Mouse (Mus musculus) CH12.LX (cell line): ENCODE results near the gene Prelid3b. TPM values are rescaled to one million over a fixed set of nuclear protein-coding genes. Genes with fewer than 3 reads are reported as not detected.

ENCODE experiments used
- DNase-seq: peaks from one replicate; pipeline ENCODE4 v3.0.0-alpha.2; 2013; ENCODE audit errors: extremely low read depth
- H3K27ac ChIP-seq: 2 replicates; pipeline ENCODE4 v1.5.1; 2012; ENCODE audit warnings: low read depth, mild to moderate bottlenecking, control low read depth, moderate library complexity; ENCODE audit not compliant: insufficient read depth
- H3K27me3 ChIP-seq: replicated peaks from 2 replicates; pipeline ENCODE3; 2012; ENCODE audit warnings: inconsistent platforms
- H3K36me3 ChIP-seq, 2 experiments: replicated peaks in 1 of 2; 2 replicates each; pipeline versions ENCODE3 to v1.6.1; 2012; ENCODE audit warnings: inconsistent platforms in 1 of 2, low read length in 1 of 2, mild to moderate bottlenecking in 1 of 2, mixed read lengths in 1 of 2, moderate library complexity in 1 of 2; ENCODE audit not compliant: control insufficient read depth in 1 of 2, insufficient read depth in 1 of 2
- H3K4me1 ChIP-seq, 2 experiments: 2 replicates each; pipeline ENCODE4 v1.6.1; 2012; ENCODE audit warnings: inconsistent platforms in 1 of 2, moderate library complexity in 1 of 2; ENCODE audit not compliant: insufficient read depth in 2 of 2, control insufficient read depth in 1 of 2
- H3K4me2 ChIP-seq: 2 replicates; pipeline ENCODE4 v1.6.1; 2012; ENCODE audit warnings: low read depth, mild to moderate bottlenecking, control low read depth; ENCODE audit not compliant: poor library complexity, insufficient read depth, severe bottlenecking
- H3K4me3 ChIP-seq, 3 experiments: fragments of 150-350 bp in 1 of 3; sonication (generic) in 1 of 3; replicated peaks in 1 of 3; 2 replicates each; pipeline versions ENCODE3 to v1.5.1; 2011 to 2012; ENCODE audit warnings: low read depth in 2 of 3, low read length in 2 of 3, mild to moderate bottlenecking in 2 of 3, moderate library complexity in 2 of 3, control low read depth in 1 of 3, improper control_type of control experiment in 1 of 3, inconsistent platforms in 1 of 3, mixed read lengths in 1 of 3; ENCODE audit not compliant: poor library complexity in 1 of 3
- H3K79me2 ChIP-seq: replicated peaks from 2 replicates; pipeline ENCODE4 v1.6.1; 2012; ENCODE audit warnings: mild to moderate bottlenecking, moderate library complexity; ENCODE audit not compliant: control insufficient read depth, poor library complexity, insufficient read depth, severe bottlenecking; ENCODE audit errors: extremely low read depth
- H3K9ac ChIP-seq: 2 replicates; pipeline ENCODE4 v1.6.1; 2012; ENCODE audit warnings: low read depth, mild to moderate bottlenecking, control low read depth, moderate library complexity; ENCODE audit not compliant: insufficient read depth
- H3K9me3 ChIP-seq: replicated peaks from 2 replicates; pipeline ENCODE3; 2012; ENCODE audit warnings: low read length, inconsistent platforms, mixed read lengths
- BHLHE40 ChIP-seq: IDR thresholded peaks from 2 replicates; pipeline ENCODE4 v1.6.1; 2011; ENCODE audit warnings: mild to moderate bottlenecking, low read depth, low read length, improper control_type of control experiment
- CHD1 ChIP-seq: IDR thresholded peaks from 2 replicates; pipeline ENCODE4 v1.6.1; 2012; ENCODE audit warnings: low read depth, low read length, improper control_type of control experiment, inconsistent platforms
- CHD2 ChIP-seq: IDR thresholded peaks from 2 replicates; pipeline ENCODE4 v1.6.1; 2011; ENCODE audit warnings: low read length, improper control_type of control experiment
- CTCF ChIP-seq, 2 experiments: IDR thresholded peaks in 1 of 2; conservative IDR thresholded peaks in 1 of 2; 2 replicates each; pipeline ENCODE4 v1.5.1; 2011 to 2012; ENCODE audit warnings: low read depth in 2 of 2, low read length in 2 of 2, improper control_type of control experiment in 1 of 2, inconsistent platforms in 1 of 2, mild to moderate bottlenecking in 1 of 2, moderate library complexity in 1 of 2
- E2F4 ChIP-seq: IDR thresholded peaks from 2 replicates; pipeline ENCODE4 v1.6.1; 2011; ENCODE audit warnings: low read depth, low read length, improper control_type of control experiment; ENCODE audit not compliant: insufficient replicate concordance
- ELF1 ChIP-seq: IDR thresholded peaks from 2 replicates; pipeline ENCODE4 v1.6.1; 2014; ENCODE audit warnings: low read depth, mild to moderate bottlenecking, inconsistent platforms, low read length, improper control_type of control experiment
- EP300 ChIP-seq: IDR thresholded peaks from 2 replicates; pipeline ENCODE4 v1.6.1; 2011; ENCODE audit warnings: low read length, improper control_type of control experiment
- ETS1 ChIP-seq: conservative IDR thresholded peaks from 2 replicates; pipeline ENCODE4 v1.6.1; 2012; ENCODE audit warnings: low read depth, mild to moderate bottlenecking, inconsistent platforms, low read length, improper control_type of control experiment, moderate library complexity
- GABPA ChIP-seq: IDR thresholded peaks from 2 replicates; pipeline ENCODE4 v1.6.1; 2012; ENCODE audit warnings: low read depth, low read length, improper control_type of control experiment, inconsistent platforms; ENCODE audit not compliant: insufficient replicate concordance
- HCFC1 ChIP-seq: IDR thresholded peaks from 2 replicates; pipeline ENCODE4 v1.6.1; 2012; ENCODE audit warnings: low read depth, mild to moderate bottlenecking, inconsistent platforms, low read length, improper control_type of control experiment
- IRF4 ChIP-seq: IDR thresholded peaks from 2 replicates; pipeline ENCODE4 v1.6.1; 2014; ENCODE audit warnings: low read depth, mild to moderate bottlenecking, inconsistent platforms, low read length, improper control_type of control experiment
- JUN ChIP-seq: IDR thresholded peaks from 2 replicates; pipeline ENCODE4 v1.6.1; 2011; ENCODE audit warnings: low read depth, mild to moderate bottlenecking, low read length, improper control_type of control experiment, moderate library complexity; ENCODE audit not compliant: insufficient read depth
- JUND ChIP-seq: conservative IDR thresholded peaks from 2 replicates; pipeline ENCODE4 v1.6.1; 2011; ENCODE audit warnings: low read depth, low read length, improper control_type of control experiment
- KAT2A ChIP-seq: IDR thresholded peaks from 2 replicates; pipeline ENCODE4 v1.6.1; 2012; ENCODE audit warnings: low read length, improper control_type of control experiment, inconsistent platforms; ENCODE audit not compliant: insufficient replicate concordance
- MAFK ChIP-seq: IDR thresholded peaks from 2 replicates; pipeline ENCODE4 v1.6.1; 2011; ENCODE audit warnings: low read length, improper control_type of control experiment; ENCODE audit not compliant: insufficient replicate concordance
- MAX ChIP-seq: IDR thresholded peaks from 2 replicates; pipeline ENCODE4 v1.6.1; 2011; ENCODE audit warnings: low read length, improper control_type of control experiment
- MAZ ChIP-seq: IDR thresholded peaks from 2 replicates; pipeline ENCODE4 v1.6.1; 2012; ENCODE audit warnings: low read depth, mild to moderate bottlenecking, inconsistent platforms, low read length, improper control_type of control experiment, moderate library complexity
- MEF2A ChIP-seq: IDR thresholded peaks from 2 replicates; pipeline ENCODE4 v1.6.1; 2014; ENCODE audit warnings: low read depth, mild to moderate bottlenecking, inconsistent platforms, low read length, improper control_type of control experiment, borderline replicate concordance
- MXI1 ChIP-seq: IDR thresholded peaks from 2 replicates; pipeline ENCODE4 v1.6.1; 2011; ENCODE audit warnings: mild to moderate bottlenecking, low read depth, low read length, improper control_type of control experiment
- MYC ChIP-seq: IDR thresholded peaks from 2 replicates; pipeline ENCODE4 v1.6.1; 2011; ENCODE audit warnings: low read depth, mild to moderate bottlenecking, improper control_type of control experiment, low read length
- NELFE ChIP-seq: IDR thresholded peaks from 2 replicates; pipeline ENCODE4 v1.6.1; 2011; ENCODE audit warnings: low read depth, low read length, improper control_type of control experiment
- NRF1 ChIP-seq: IDR thresholded peaks from 2 replicates; pipeline ENCODE4 v1.6.1; 2014; ENCODE audit warnings: low read depth, mild to moderate bottlenecking, inconsistent platforms, low read length, improper control_type of control experiment, moderate library complexity
- PAX5 ChIP-seq: IDR thresholded peaks from 2 replicates; pipeline ENCODE4 v1.6.1; 2012; ENCODE audit warnings: low read length, inconsistent platforms, mixed read lengths
- POLR2A ChIP-seq: IDR thresholded peaks from 2 replicates; pipeline ENCODE4 v1.6.1; 2011; ENCODE audit warnings: low read depth, mild to moderate bottlenecking, improper control_type of control experiment, low read length
- POLR2AphosphoS2 ChIP-seq: IDR thresholded peaks from 2 replicates; pipeline ENCODE4 v1.6.1; 2011; ENCODE audit warnings: low read depth, low read length, improper control_type of control experiment
- RAD21 ChIP-seq: IDR thresholded peaks from 2 replicates; pipeline ENCODE4 v1.6.1; 2011; ENCODE audit warnings: low read depth, mild to moderate bottlenecking, low read length, improper control_type of control experiment, moderate library complexity
- RCOR1 ChIP-seq: conservative IDR thresholded peaks from 2 replicates; pipeline ENCODE4 v1.6.1; 2012; ENCODE audit warnings: low read depth, mild to moderate bottlenecking, inconsistent platforms, low read length, improper control_type of control experiment
- SIN3A ChIP-seq: IDR thresholded peaks from 2 replicates; pipeline ENCODE4 v1.6.1; 2012; ENCODE audit warnings: low read length, improper control_type of control experiment, inconsistent platforms
- SMC3 ChIP-seq: IDR thresholded peaks from 2 replicates; pipeline ENCODE4 v1.6.1; 2011; ENCODE audit warnings: low read depth, low read length, improper control_type of control experiment
- TBP ChIP-seq: conservative IDR thresholded peaks from 2 replicates; pipeline ENCODE4 v1.6.1; 2011; ENCODE audit warnings: low read depth, low read length, improper control_type of control experiment
- TCF12 ChIP-seq: IDR thresholded peaks from 2 replicates; pipeline ENCODE4 v1.6.1; 2014; ENCODE audit warnings: low read depth, mild to moderate bottlenecking, inconsistent platforms, low read length, improper control_type of control experiment
- UBTF ChIP-seq: IDR thresholded peaks from 2 replicates; pipeline ENCODE4 v1.6.1; 2012; ENCODE audit warnings: low read depth, mild to moderate bottlenecking, inconsistent platforms, low read length, improper control_type of control experiment, moderate library complexity
- USF1 ChIP-seq: IDR thresholded peaks from 2 replicates; pipeline ENCODE4 v1.6.1; 2014; ENCODE audit warnings: low read depth, mild to moderate bottlenecking, inconsistent platforms, low read length, improper control_type of control experiment
- USF2 ChIP-seq: conservative IDR thresholded peaks from 2 replicates; pipeline ENCODE4 v1.6.1; 2011; ENCODE audit warnings: low read depth, low read length, improper control_type of control experiment
- ZC3H11A ChIP-seq: IDR thresholded peaks from 2 replicates; pipeline ENCODE4 v1.6.1; 2012; ENCODE audit warnings: low read depth, mild to moderate bottlenecking, inconsistent platforms, low read length, improper control_type of control experiment
- ZKSCAN1 ChIP-seq: IDR thresholded peaks from 2 replicates; pipeline ENCODE4 v1.6.1; 2012; ENCODE audit warnings: low read depth, inconsistent platforms, low read length, improper control_type of control experiment, borderline replicate concordance
- ZMIZ1 ChIP-seq: IDR thresholded peaks from 2 replicates; pipeline ENCODE4 v1.6.1; 2012; ENCODE audit warnings: low read depth, mild to moderate bottlenecking, inconsistent platforms, low read length, improper control_type of control experiment
- ZNF384 ChIP-seq: IDR thresholded peaks from 2 replicates; pipeline ENCODE4 v1.6.1; 2012; ENCODE audit warnings: low read depth, low read length, improper control_type of control experiment, inconsistent platforms
- dilution Hi-C: fragments of 300-500 bp; cut with MboI; formaldehyde crosslinking; loops from 2 replicates; pipeline ENCODE4 v1.14.3; 2020; ENCODE audit warnings: low sequenced_read_pairs; ENCODE audit not compliant: extremely low pct_unique_long_range_greater_than_20kb, extremely low pct_ligation_motif_present
- in situ Hi-C: fragments of 300-500 bp; cut with MboI; formaldehyde crosslinking; loops from 3 replicates; pipeline ENCODE4 v1.14.3; 2019; ENCODE audit warnings: low sequenced_read_pairs, low pct_ligation_motif_present, low pct_unique_long_range_greater_than_20kb, mixed read lengths
- polyA plus RNA-seq: library from polyadenylated mRNA; unstranded; fragments of >175 nt; gene quantifications from 2 replicates; pipeline ENCODE4 v1.2.1, GENCODE M21; 2012; ENCODE audit warnings: low read depth; ENCODE audit not compliant: insufficient read length
- total RNA-seq, 2 experiments: library from RNA; depleted of rRNA; stranded (reverse); fragments of 300-350 nt in 1 of 2; fragments of >200 nt in 1 of 2; gene quantifications; 2 replicates each; pipeline ENCODE4 v1.2.3; 2012 to 2014

Gene Prelid3b
- total and polyA plus RNA-seq, 3 experiments = 90.3 to 187 (median 179) TPM

- dilution Hi-C loops (no loop called here), in situ Hi-C loops (loop anchor here (10.0 kb wide), 1 partner anchor 139 kb away; no protein-coding TSS in a partner anchor)
- Histone ChIP-seq H3K4me1 (peaks cover 0 to 15% of the 10 kb centered on the region in 2 experiments; a peak in 2 of 4 replicates), H3K4me2 (peak overlapping the region; percentile 17; the same call in 1 of the 2 replicates), H3K27ac (no peak overlapping the region), H3K4me3 (no peak overlapping the region), H3K9ac (no peak overlapping the region), H3K9me3 (no peaks in the 10 kb centered on the region), H3K27me3 (no peaks in the 10 kb centered on the region), H3K36me3 (no peaks in the 10 kb centered on the region), H3K79me2 (no peaks in the 10 kb centered on the region)
- TF ChIP-seq ETS1 (0 out of 2 replicates have a peak, but pooled peaks have one; percentile 24), TBP (0 out of 2 replicates have a peak, but pooled peaks have one; percentile 45), TCF12 (0 out of 2 replicates have a peak, but pooled peaks have one; percentile 44), USF2 (no peak), ZKSCAN1 (no peak), CHD2 (peak; percentile 64; the same call in 1 of the 2 replicates), GABPA (no peak), ZC3H11A (peak; percentile 65; the same call in 1 of the 2 replicates), E2F4 (no peak), ZNF384 (no peak), MEF2A (peak; percentile 29; the same call in 1 of the 2 replicates), SMC3 (peak; percentile 94), SIN3A (0 out of 2 replicates have a peak, but pooled peaks have one; percentile 5), MYC (no peak), CTCF (conservative IDR thresholded peaks at IDR 0.05 in 1 of 2, IDR thresholded peaks at IDR 0.05 in 1 of 2; ENCODE audit: low read depth in 2 of 2, low read length in 2 of 2) (peak in 1 of 2 experiments; percentile 76; a peak in 2 of 4 replicates), ZMIZ1 (no peak), EP300 (no peak), MAX (no peak), MXI1 (no peak), PAX5 (no peak), RCOR1 (no peak), UBTF (no peak), MAZ (peak; percentile 60; the same call in 1 of the 2 replicates), POLR2A (no peak), KAT2A (no peak), NRF1 (no peak), HCFC1 (no peak; the same call in 1 of the 2 replicates), CHD1 (no peak), RAD21 (peak; percentile 66), USF1 (no peak), JUN (no peak), NELFE (no peak), ELF1 (peak; percentile 45), BHLHE40 (no peak), MAFK (no peak), JUND (no peak), POLR2AphosphoS2 (no peak), IRF4 (peak; percentile 60; the same call in 1 of the 2 replicates)
- peak; percentile 74 for DNase-seq
Measured at GRCm38 (mm10) chr2:174453681-174454080, 19.2 kb downstream of the Prelid3b start.
